Mouse (Mus musculus): Measurements from ENCODE around the gene Paqr8. TPM values are rescaled to one million over a fixed set of nuclear protein-coding genes. Genes with fewer than 3 reads are reported as not detected.
A peak's percentile ranks its signal among the peaks of the same experiment; 100 is the strongest.

Gene Paqr8
- total and polyA plus RNA-seq, 3 experiments = 0.46 to 1.8 TPM; not detected in 1

GRCm38 (mm10) chr1:20890941-20891399 lies 564 bp downstream of the Paqr8 start:
- peak in 2 of 3 experiments; percentile 29 to 41; a peak in 4 of 6 replicates for TF ChIP-seq CTCF (IDR thresholded peaks at IDR 0.05 in 2 of 3, conservative IDR thresholded peaks at IDR 0.05 in 1 of 3; ENCODE audit: control insufficient read depth in 1 of 3, insufficient read depth in 1 of 3, low read depth in 2 of 3, low read length in 3 of 3, poor library complexity in 1 of 3, severe bottlenecking in 1 of 3)
- TF ChIP-seq HCFC1 (IDR thresholded peaks at IDR 0.05; ENCODE audit: low read depth, low read length) = no peak
- no peak for TF ChIP-seq MXI1 (IDR thresholded peaks at IDR 0.05; ENCODE audit: low read depth, low read length)
- TF ChIP-seq GATA1 (IDR thresholded peaks at IDR 0.05; ENCODE audit: low read depth, low read length) = no peak
- peak; percentile 11 for TF ChIP-seq RAD21 (IDR thresholded peaks at IDR 0.05; ENCODE audit: low read depth, low read length)
- peak; percentile 28 for DNase-seq (ENCODE audit: low read depth, low spot score)
- Histone ChIP-seq H3K9me3 (replicated peaks; ENCODE audit: insufficient read depth, low read length) (no peaks in the 10 kb centered on the region), H3K27me3 (ENCODE audit: control insufficient read depth in 1 of 2, insufficient read depth in 2 of 2, low read length in 2 of 2) (peaks cover 3 to 7% of the 10 kb centered on the region in 2 experiments), H3K36me3 (ENCODE audit: control insufficient read depth in 1 of 2, insufficient read depth in 2 of 2, low read length in 2 of 2) (no peaks in the 10 kb centered on the region; a peak in 1 of 4 replicates), H3K79me2 (ENCODE audit: control insufficient read depth, insufficient read depth, low read length, poor library complexity) (no peaks in the 10 kb centered on the region), H3K4me1 (ENCODE audit: control insufficient read depth in 1 of 2, insufficient read depth in 2 of 2, low read length in 2 of 2) (no peaks in the 10 kb centered on the region), H3K27ac (ENCODE audit: control insufficient read depth, low read depth, low read length) (no peak overlapping the region), H3K9ac (ENCODE audit: control insufficient read depth, low read depth, low read length, poor library complexity, severe bottlenecking) (peak overlapping the region; percentile 55), H3K4me3 (ENCODE audit: control insufficient read depth in 1 of 2, insufficient read depth in 1 of 2, low read depth in 2 of 2, low read length in 2 of 2) (peak overlapping the region; percentile 60 to 75; a peak in 3 of 4 replicates)

DNA sequence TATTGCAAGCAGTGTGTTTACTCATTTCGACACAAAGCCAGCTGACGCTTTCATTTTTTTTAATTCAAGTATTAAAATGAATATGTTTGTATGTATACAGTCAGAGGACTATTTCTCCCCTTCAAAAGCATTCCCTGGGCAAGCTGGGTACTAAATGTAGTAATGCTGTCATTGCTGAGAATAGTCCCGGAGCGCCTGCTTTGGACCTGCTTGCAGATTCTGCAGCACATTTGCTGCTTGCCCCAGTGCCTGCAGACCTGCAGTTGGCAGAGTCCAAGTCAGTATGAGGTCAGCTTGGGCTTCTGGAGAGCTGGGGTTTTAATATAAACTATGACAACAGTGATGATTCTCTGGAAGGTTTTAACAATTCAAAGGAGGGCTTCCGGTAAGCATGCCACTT lies 2.7 kb downstream of the Paqr8 start:
- no peak overlapping the region for H3K27ac ChIP-seq (ENCODE audit: control insufficient read depth, low read depth, low read length)
- no peaks in the 10 kb centered on the region for H3K4me1 ChIP-seq (ENCODE audit: control insufficient read depth in 1 of 2, insufficient read depth in 2 of 2, low read length in 2 of 2)
- H3K4me3 ChIP-seq (ENCODE audit: control insufficient read depth in 1 of 2, insufficient read depth in 1 of 2, low read depth in 2 of 2, low read length in 2 of 2) = no peak overlapping the region
- H3K9ac ChIP-seq (ENCODE audit: control insufficient read depth, low read depth, low read length, poor library complexity, severe bottlenecking) = no peak overlapping the region
- DNase-seq (ENCODE audit: low read depth, low spot score) = no peak
- H3K9me3 ChIP-seq (replicated peaks; ENCODE audit: insufficient read depth, low read length) = no peaks in the 10 kb centered on the region
- H3K79me2 ChIP-seq (ENCODE audit: control insufficient read depth, insufficient read depth, low read length, poor library complexity) = no peaks in the 10 kb centered on the region
- peaks cover under 1 to 7% of the 10 kb centered on the region in 2 experiments for H3K27me3 ChIP-seq (ENCODE audit: control insufficient read depth in 1 of 2, insufficient read depth in 2 of 2, low read length in 2 of 2)
- TF ChIP-seq E2F4 (IDR thresholded peaks at IDR 0.05; ENCODE audit: borderline replicate concordance, low read depth, low read length) (no peak), NRF1 (IDR thresholded peaks at IDR 0.05; ENCODE audit: insufficient read depth, low read depth, low read length, poor library complexity, severe bottlenecking) (no peak), RCOR1 (IDR thresholded peaks at IDR 0.05; ENCODE audit: low read depth, low read length) (no peak), MXI1 (IDR thresholded peaks at IDR 0.05; ENCODE audit: low read depth, low read length) (no peak), MEF2A (IDR thresholded peaks at IDR 0.05; ENCODE audit: extremely low read depth, insufficient replicate concordance, low read depth, low read length, poor library complexity, severe bottlenecking) (no peak), MYC (IDR thresholded peaks at IDR 0.05; ENCODE audit: low read depth, low read length) (no peak), MYB (IDR thresholded peaks at IDR 0.05; ENCODE audit: low read depth, low read length) (no peak), POLR2AphosphoS5 (IDR thresholded peaks at IDR 0.05; ENCODE audit: borderline replicate concordance, low read depth, low read length) (no peak), POLR2A (IDR thresholded peaks at IDR 0.05; ENCODE audit: control insufficient read depth in 1 of 2, insufficient read depth in 1 of 2, low read depth in 1 of 2, low read length in 2 of 2, poor library complexity in 1 of 2) (no peak), MAX (IDR thresholded peaks at IDR 0.05; ENCODE audit: low read length) (no peak)
- H3K36me3 ChIP-seq (ENCODE audit: control insufficient read depth in 1 of 2, insufficient read depth in 2 of 2, low read length in 2 of 2) = no peaks in the 10 kb centered on the region; a peak in 1 of 4 replicates

- Histone ChIP-seq H3K9me3 (replicated peaks; ENCODE audit: insufficient read depth, low read length) (no peaks in the 10 kb centered on the region), H3K27me3 (ENCODE audit: control insufficient read depth in 1 of 2, insufficient read depth in 2 of 2, low read length in 2 of 2) (peaks cover 0 to 3% of the 10 kb centered on the region in 2 experiments; a peak in 3 of 4 replicates), H3K4me1 (ENCODE audit: control insufficient read depth in 1 of 2, insufficient read depth in 2 of 2, low read length in 2 of 2) (no peaks in the 10 kb centered on the region), H3K4me3 (ENCODE audit: control insufficient read depth in 1 of 2, insufficient read depth in 1 of 2, low read depth in 2 of 2, low read length in 2 of 2) (no peak overlapping the region), H3K27ac (ENCODE audit: control insufficient read depth, low read depth, low read length) (no peak overlapping the region), H3K9ac (ENCODE audit: control insufficient read depth, low read depth, low read length, poor library complexity, severe bottlenecking) (no peak overlapping the region), H3K79me2 (ENCODE audit: control insufficient read depth, insufficient read depth, low read length, poor library complexity) (no peaks in the 10 kb centered on the region), H3K36me3 (ENCODE audit: control insufficient read depth in 1 of 2, insufficient read depth in 2 of 2, low read length in 2 of 2) (no peaks in the 10 kb centered on the region)
- no peak for TF ChIP-seq GATA1 (IDR thresholded peaks at IDR 0.05; ENCODE audit: low read depth, low read length)
- TF ChIP-seq RCOR1 (IDR thresholded peaks at IDR 0.05; ENCODE audit: low read depth, low read length) = no peak
- TF ChIP-seq NELFE (IDR thresholded peaks at IDR 0.05; ENCODE audit: low read depth, low read length) = no peak
- no peak for TF ChIP-seq POLR2AphosphoS2 (IDR thresholded peaks at IDR 0.05; ENCODE audit: low read length)
- TF ChIP-seq MYC (IDR thresholded peaks at IDR 0.05; ENCODE audit: low read depth, low read length) = no peak
- no peak for TF ChIP-seq TCF12 (IDR thresholded peaks at IDR 0.05; ENCODE audit: low read depth, low read length)
- no peak for DNase-seq (ENCODE audit: low read depth, low spot score)
Observed at GRCm38 (mm10) chr1:20898391-20898790, 8.0 kb downstream of the Paqr8 start.
